Mouse (Mus musculus): ENCODE results near the gene Sptbn1. TPM values are rescaled to one million over a fixed set of nuclear protein-coding genes. Genes with fewer than 3 reads are reported as not detected.

The Sptbn1 gene
- total RNA-seq, 2 experiments from 2014 or later, result 527 to 592 TPM

DNA sequence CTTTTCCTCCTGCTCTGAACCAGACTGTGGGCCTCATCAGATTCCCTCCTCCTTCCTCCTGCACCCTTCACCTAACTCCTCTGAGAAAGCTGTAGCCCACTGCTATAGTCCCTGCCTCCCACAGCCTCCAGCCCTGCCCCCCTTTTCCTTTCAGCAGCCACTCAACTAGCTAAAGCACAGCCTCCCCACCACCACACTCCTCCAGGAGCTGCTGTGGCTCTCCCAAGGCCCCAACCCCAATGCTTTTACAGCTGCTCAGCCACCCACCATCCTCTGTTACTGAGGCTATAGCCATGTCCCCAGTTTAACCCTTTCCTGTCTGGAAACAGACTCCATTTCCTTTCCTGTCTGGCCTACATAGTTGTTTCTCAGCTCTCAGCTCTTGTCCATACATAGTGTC lies 182.9 kb downstream of the Sptbn1 start:
- intact Hi-C loops (cut with DNase I), result no loop called here
- no peak for DNase-seq

DNA sequence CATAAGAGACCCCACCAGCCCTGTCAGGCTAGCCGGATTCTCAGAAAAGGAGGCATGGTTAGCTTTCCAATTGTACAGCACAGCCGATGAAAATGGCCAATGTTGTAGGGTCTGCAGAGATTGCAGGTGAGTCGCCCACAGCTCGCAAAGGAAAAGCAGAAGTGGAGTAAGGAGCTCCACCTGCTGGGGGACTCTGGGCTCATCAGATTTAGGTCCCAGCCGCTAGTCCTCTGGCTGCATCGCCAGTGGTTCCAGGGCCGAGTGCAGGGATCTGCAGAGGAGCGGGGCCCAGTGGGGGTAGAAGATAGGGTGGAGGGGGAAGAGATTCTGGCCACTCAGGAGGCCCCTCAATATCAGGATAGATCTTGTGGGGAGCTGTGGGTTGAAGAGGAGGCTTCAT lies 210.7 kb downstream of the Sptbn1 start:
- intact Hi-C loops (cut with DNase I), result no loop called here
- DNase-seq, result no peak

Other genes with a start within 250 kb of the Sptbn1 start
- 1 to 10 TPM; 2.4 to 2.7 TPM for gene Eml6, start 242.1 kb downstream of the Sptbn1 start, total RNA-seq (2021)
- gene 4930505A04Rik, start 203.7 kb upstream of the Sptbn1 start, total RNA-seq (2021), result not detected